Mouse (Mus musculus): ENCODE data around the gene Rom1. TPM values are rescaled to one million over a fixed set of nuclear protein-coding genes. Genes with fewer than 3 reads are reported as not detected.
"Not testable (repeated sequence)": the region's sequence is repeated elsewhere in the genome, so short reads cannot be mapped to it uniquely, and the experiment has no call there.

Rom1 gene
- polyA plus RNA-seq, 1 experiment from 2014 or later, result 4.0 TPM

DNA sequence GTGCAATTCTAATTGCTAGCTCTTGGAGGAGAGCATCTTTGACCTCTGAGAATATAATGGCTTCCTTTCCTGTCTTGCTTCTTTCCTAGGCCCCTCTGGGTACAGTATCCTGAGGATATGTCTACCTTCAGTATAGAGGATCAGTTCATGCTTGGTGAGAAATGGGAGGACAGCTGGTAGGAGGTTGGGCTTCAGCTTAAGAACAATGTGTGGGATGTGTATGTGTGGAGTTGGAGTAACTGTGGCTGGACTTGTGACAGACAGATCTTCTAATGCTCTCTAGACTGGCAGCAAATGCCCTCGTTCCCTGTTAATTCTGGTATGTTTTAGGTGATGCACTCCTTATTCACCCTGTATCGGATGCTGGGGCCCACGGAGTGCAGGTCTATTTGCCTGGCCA, 14.9 kb downstream of the Rom1 start:
- Histone ChIP-seq H3K9ac (ENCODE audit: low read length) (no peak overlapping the region), H3K4me3 (ENCODE audit: low read length) (no peak overlapping the region), H3K27ac (ENCODE audit: low read length) (no peak overlapping the region), H3K4me2 (ENCODE audit: low read depth, low read length) (no peak overlapping the region), H3K36me3 (ENCODE audit: control insufficient read depth, insufficient read depth, low read length) (peaks cover 68% of the 10 kb centered on the region), H3K4me1 (replicated peaks; ENCODE audit: control insufficient read depth, insufficient read depth, low read length) (no peaks in the 10 kb centered on the region), H3K27me3 (ENCODE audit: control insufficient read depth, insufficient read depth, low read depth, low read length) (no peaks in the 10 kb centered on the region), H3K9me3 (ENCODE audit: control insufficient read depth, low read length) (no peaks in the 10 kb centered on the region)
- WGBS, result 92% methylated on average over 3 of the region's 3 CpGs
- ATAC-seq (ENCODE audit: low read depth), result no peak

DNA sequence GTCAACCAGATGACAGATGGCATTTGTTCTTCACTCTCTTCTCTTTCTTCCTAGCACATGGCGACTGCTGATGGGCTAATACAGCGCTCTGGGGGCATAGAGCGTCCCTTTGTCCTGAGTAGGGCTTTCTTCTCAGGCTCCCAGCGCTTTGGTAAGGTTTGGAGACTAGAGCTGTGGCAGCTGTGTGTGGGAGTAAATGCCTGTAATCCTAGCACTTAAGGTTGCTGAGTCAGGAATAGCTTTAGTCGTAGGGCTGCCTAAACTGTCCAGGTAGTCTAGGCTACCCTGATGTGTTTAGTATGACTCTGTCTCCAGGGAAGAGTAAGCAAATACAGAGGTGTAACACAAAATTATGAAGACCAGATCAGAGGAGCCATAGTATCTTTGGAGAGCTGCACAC, 17.3 kb downstream of the Rom1 start:
- Histone ChIP-seq H3K27ac (ENCODE audit: low read length) (no peak overlapping the region), H3K4me3 (ENCODE audit: low read length) (no peak overlapping the region), H3K36me3 (ENCODE audit: control insufficient read depth, insufficient read depth, low read length) (peaks cover 87% of the 10 kb centered on the region), H3K4me1 (replicated peaks; ENCODE audit: control insufficient read depth, insufficient read depth, low read length) (no peaks in the 10 kb centered on the region), H3K27me3 (ENCODE audit: control insufficient read depth, insufficient read depth, low read depth, low read length) (no peaks in the 10 kb centered on the region), H3K4me2 (ENCODE audit: low read depth, low read length) (no peak overlapping the region), H3K9me3 (ENCODE audit: control insufficient read depth, low read length) (no peaks in the 10 kb centered on the region), H3K9ac (ENCODE audit: low read length) (no peak overlapping the region)
- WGBS, result 91% methylated on average over 5 of the region's 5 CpGs
- no peak for ATAC-seq (ENCODE audit: low read depth)

DNA sequence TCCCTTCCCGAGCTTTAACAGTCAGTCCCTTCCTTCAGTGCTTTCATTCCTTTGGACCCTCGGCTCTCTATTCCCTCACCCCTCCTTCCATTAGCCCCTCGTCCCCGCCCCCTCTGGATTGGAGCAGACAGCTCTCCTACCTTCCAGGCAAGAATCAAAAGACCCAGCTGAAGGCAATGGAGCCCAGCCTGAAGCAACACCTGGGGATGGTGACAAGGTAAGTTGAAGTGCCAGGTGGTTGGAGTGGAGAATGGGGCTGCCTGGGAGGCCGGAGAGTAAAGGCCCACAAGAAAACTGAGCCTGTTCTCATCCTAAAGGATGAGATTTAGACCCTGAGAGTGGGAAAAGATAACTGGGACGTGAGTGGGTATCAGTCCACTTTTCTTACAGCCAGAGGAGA, 20.6 kb downstream of the Rom1 start:
- 91% methylated on average over 6 of the region's 6 CpGs for WGBS
- Histone ChIP-seq H3K4me3 (ENCODE audit: low read length) (no peak overlapping the region), H3K9ac (ENCODE audit: low read length) (no peak overlapping the region)

DNA sequence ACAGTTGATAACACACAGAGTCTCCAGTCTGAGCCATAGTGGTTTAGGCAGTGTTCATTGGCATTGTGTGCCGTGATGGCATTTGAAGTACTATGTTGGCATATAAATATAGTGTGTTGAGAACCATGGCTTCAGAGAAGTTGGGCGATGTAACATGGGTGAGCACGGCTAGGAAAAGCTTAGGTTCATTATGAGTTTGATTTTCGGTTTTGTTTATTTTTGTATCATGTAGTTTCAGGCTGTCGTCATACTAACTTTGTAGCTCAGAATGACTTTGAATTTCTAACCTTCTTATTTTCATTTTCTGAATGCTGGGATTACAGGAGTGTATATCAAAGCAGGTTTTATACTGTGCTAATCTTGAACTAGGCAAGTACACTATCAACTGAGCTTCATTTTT, 25.7 kb downstream of the Rom1 start:
- H3K4me3 ChIP-seq (ENCODE audit: low read length), result no peak overlapping the region
- no peak for ATAC-seq (ENCODE audit: low read depth)
- WGBS, result 92% methylated on average over 5 of the region's 5 CpGs
- H3K4me2 ChIP-seq (ENCODE audit: low read depth, low read length), result no peak overlapping the region
- H3K27me3 ChIP-seq (ENCODE audit: control insufficient read depth, insufficient read depth, low read depth, low read length), result no peaks in the 10 kb centered on the region
- no peak overlapping the region for H3K27ac ChIP-seq (ENCODE audit: low read length)
- H3K9ac ChIP-seq (ENCODE audit: low read length), result no peak overlapping the region
- H3K4me1 ChIP-seq (replicated peaks; ENCODE audit: control insufficient read depth, insufficient read depth, low read length), result peaks cover 9% of the 10 kb centered on the region
- no peaks in the 10 kb centered on the region for H3K9me3 ChIP-seq (ENCODE audit: control insufficient read depth, low read length)
- peaks cover 50% of the 10 kb centered on the region for H3K36me3 ChIP-seq (ENCODE audit: control insufficient read depth, insufficient read depth, low read length)

More for the DNA sequence above, 20.6 kb downstream of the Rom1 start:
- Histone ChIP-seq H3K27ac (ENCODE audit: low read length) (no peak overlapping the region), H3K9me3 (ENCODE audit: control insufficient read depth, low read length) (no peaks in the 10 kb centered on the region), H3K27me3 (ENCODE audit: control insufficient read depth, insufficient read depth, low read depth, low read length) (no peaks in the 10 kb centered on the region), H3K4me1 (replicated peaks; ENCODE audit: control insufficient read depth, insufficient read depth, low read length) (no peaks in the 10 kb centered on the region), H3K4me2 (ENCODE audit: low read depth, low read length) (no peak overlapping the region), H3K36me3 (ENCODE audit: control insufficient read depth, insufficient read depth, low read length) (peaks cover 81% of the 10 kb centered on the region)
- no peak for ATAC-seq (ENCODE audit: low read depth)

DNA sequence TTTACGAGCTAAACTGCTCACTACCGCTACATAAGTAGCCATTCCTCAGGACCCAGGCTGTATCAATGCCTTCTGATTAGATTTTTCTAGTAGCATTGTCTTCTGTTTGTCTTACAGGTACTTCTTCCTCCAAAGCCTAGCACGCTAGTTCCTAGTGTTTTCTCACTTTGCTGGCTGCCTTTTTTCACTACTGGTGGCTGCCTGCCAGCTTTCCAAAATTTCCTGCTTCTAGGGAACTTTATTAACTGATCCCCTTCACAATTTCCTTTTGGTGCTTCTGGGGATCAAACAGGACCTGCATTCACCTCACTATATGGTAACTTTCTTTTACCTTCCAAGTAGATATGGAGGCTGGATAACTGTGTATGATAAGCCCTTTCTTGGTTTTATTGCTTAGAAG, 30.1 kb downstream of the Rom1 start:
- Histone ChIP-seq H3K27ac (ENCODE audit: low read length) (no peak overlapping the region), H3K9me3 (ENCODE audit: control insufficient read depth, low read length) (no peaks in the 10 kb centered on the region), H3K36me3 (ENCODE audit: control insufficient read depth, insufficient read depth, low read length) (peaks cover 18% of the 10 kb centered on the region), H3K4me3 (ENCODE audit: low read length) (peak overlapping the region; percentile 90), H3K9ac (ENCODE audit: low read length) (peak overlapping the region; percentile 94), H3K4me1 (replicated peaks; ENCODE audit: control insufficient read depth, insufficient read depth, low read length) (peaks cover 18% of the 10 kb centered on the region), H3K27me3 (ENCODE audit: control insufficient read depth, insufficient read depth, low read depth, low read length) (no peaks in the 10 kb centered on the region), H3K4me2 (ENCODE audit: low read depth, low read length) (peak overlapping the region; percentile 56)
- no peak for ATAC-seq (ENCODE audit: low read depth)
- WGBS, result 26% methylated on average over 3 of the region's 3 CpGs

DNA sequence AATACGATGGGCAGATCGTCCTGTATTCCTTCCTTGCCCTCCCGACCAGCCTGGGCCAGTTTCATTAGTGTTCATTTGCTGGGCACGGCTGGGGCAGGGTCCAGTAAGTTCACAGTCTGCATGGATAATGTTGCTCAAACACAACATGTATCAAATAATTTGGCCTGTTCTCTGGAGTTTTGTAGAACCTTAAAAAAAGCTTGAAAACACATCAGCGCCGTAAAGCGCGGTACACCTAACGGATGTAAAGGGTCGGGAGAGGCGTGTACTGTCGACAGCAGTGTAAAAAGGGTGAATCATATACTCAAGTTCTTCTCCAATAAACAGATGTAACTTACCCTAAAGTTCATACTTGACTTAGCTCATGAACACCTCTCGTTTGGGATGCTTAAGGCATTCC, 30.6 kb downstream of the Rom1 start:
- Histone ChIP-seq H3K4me1 (replicated peaks; ENCODE audit: control insufficient read depth, insufficient read depth, low read length) (peaks cover 22% of the 10 kb centered on the region), H3K27me3 (ENCODE audit: control insufficient read depth, insufficient read depth, low read depth, low read length) (no peaks in the 10 kb centered on the region), H3K36me3 (ENCODE audit: control insufficient read depth, insufficient read depth, low read length) (peaks cover 15% of the 10 kb centered on the region), H3K9me3 (ENCODE audit: control insufficient read depth, low read length) (no peaks in the 10 kb centered on the region), H3K9ac (ENCODE audit: low read length) (peak overlapping the region; percentile 94), H3K4me2 (ENCODE audit: low read depth, low read length) (peak overlapping the region; percentile 56), H3K4me3 (ENCODE audit: low read length) (peak overlapping the region; percentile 90), H3K27ac (ENCODE audit: low read length) (peak overlapping the region; percentile 88)
- ATAC-seq (ENCODE audit: low read depth), result no peak
- 6% methylated on average over 13 of the region's 13 CpGs for WGBS

DNA sequence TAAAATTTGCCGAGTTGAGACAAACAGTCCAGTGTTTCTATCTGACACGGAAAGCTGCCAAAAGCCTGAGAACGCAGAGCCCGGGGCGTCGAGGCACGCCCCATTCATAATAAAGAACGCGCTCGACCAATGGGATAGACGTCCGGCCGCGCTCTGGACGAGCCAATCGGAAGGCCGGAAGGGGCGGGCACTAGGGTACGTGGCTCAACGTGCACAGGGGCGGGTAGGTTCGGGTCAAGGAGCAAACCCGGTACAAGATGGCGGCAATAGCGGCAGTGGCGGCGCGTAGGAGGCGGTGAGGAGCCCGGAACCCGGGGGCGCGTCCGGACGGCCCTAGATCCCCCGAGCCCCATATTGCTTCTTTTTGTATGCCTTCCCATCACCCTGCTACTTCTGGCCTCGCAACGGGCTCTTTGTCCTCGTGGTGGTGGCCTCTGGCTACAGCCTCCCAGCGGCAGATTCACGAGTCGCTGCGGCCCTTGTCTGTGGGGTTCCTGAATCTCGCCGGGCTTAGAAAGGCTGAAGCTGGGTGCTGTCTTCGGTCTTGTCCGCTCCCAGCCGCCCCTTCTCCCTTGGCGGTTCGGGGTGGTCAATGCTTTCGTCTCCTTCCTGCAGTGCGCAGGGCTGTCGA, 31.2 kb downstream of the Rom1 start, which contains the start of gene Ganab:
Gene Ganab (plus strand): TSS at position 207 of the 631 bp plus-strand sequence.
- ATAC-seq (ENCODE audit: low read depth), result peak; percentile 99
- H3K9me3 ChIP-seq (ENCODE audit: control insufficient read depth, low read length), result no peaks in the 10 kb centered on the region
- WGBS, result under 1% methylated on average over 53 of the region's 53 CpGs
- H3K4me1 ChIP-seq (replicated peaks; ENCODE audit: control insufficient read depth, insufficient read depth, low read length), result peaks cover 24% of the 10 kb centered on the region
- H3K4me2 ChIP-seq (ENCODE audit: low read depth, low read length), result peak within 1 kb of the TSS; percentile 60
- H3K4me3 ChIP-seq (ENCODE audit: low read length), result peak within 1 kb of the TSS; percentile 90
- H3K27me3 ChIP-seq (ENCODE audit: control insufficient read depth, insufficient read depth, low read depth, low read length), result no peaks in the 10 kb centered on the region
- H3K9ac ChIP-seq (ENCODE audit: low read length), result peak within 1 kb of the TSS; percentile 94
- peak within 1 kb of the TSS; percentile 88 for H3K27ac ChIP-seq (ENCODE audit: low read length)
- peaks cover 11% of the 10 kb centered on the region for H3K36me3 ChIP-seq (ENCODE audit: control insufficient read depth, insufficient read depth, low read length)

DNA sequence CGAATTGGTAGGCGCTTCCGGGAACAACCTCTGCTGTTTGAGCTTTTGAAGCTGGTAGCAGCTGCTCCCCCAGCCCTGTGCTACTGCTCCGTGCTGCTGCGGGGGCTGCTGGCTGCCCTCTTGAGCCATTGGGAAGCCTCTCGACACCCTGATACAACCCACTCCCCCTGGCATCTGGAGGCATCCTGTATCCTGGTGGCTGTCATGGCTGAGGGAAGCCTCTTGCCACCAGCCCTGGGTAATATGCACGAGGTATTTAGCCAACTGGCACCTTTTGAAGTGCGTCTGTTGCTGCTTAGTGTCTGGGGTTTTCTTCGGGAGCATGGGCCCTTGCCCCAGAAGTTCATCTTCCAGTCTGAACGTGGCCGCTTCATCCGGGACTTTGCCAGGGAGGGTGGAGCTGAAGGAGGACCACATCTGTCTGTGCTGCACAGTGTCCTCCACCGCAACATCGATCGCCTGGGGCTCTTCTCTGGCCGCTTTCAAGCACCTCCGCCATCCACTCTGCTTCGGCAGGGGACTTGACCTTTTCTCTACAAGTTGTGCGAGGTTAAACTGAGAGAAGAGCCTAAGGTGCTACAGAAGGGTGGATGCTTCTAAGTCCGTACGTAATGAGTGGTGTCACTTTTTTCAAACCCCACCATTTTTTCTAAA, 31.8 kb downstream of the Rom1 start:
- peak overlapping the region; percentile 87 for H3K27ac ChIP-seq (ENCODE audit: low read length)
- not testable (repeated sequence) for H3K27me3 ChIP-seq (ENCODE audit: control insufficient read depth, insufficient read depth, low read depth, low read length); H3K9me3 ChIP-seq (ENCODE audit: control insufficient read depth, low read length); H3K36me3 ChIP-seq (ENCODE audit: control insufficient read depth, insufficient read depth, low read length)
- H3K9ac ChIP-seq (ENCODE audit: low read length), result peak overlapping the region; percentile 69
- peak; percentile 49 for ATAC-seq (ENCODE audit: low read depth)
- H3K4me3 ChIP-seq (ENCODE audit: low read length), result peak overlapping the region; percentile 90
- WGBS, result 13% methylated on average over 21 of the region's 21 CpGs
- H3K4me2 ChIP-seq (ENCODE audit: low read depth, low read length), result peak overlapping the region; percentile 60
- peaks cover 24% of the 10 kb centered on the region for H3K4me1 ChIP-seq (replicated peaks; ENCODE audit: control insufficient read depth, insufficient read depth, low read length)

DNA sequence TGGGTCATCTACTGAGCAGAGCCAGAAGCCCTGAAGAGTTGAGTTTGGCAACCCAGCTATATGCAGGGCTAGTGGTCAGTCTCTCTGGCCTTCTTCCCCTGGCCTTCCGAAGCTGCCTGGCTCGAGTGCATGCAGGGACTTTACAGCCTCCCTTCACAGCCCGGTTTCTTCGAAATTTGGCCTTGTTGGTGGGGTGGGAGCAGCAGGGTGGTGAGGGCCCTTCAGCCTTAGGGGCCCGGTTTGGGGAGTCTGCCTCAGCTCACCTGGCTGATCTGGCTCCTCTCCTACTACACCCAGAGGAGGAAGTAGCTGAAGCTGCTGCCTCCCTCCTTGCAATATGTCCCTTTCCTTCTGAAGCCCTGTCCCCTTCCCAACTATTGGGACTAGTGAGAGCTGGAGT, 32.9 kb downstream of the Rom1 start:
- not testable (repeated sequence) for H3K36me3 ChIP-seq (ENCODE audit: control insufficient read depth, insufficient read depth, low read length); H3K9ac ChIP-seq (ENCODE audit: low read length); H3K4me3 ChIP-seq (ENCODE audit: low read length); H3K9me3 ChIP-seq (ENCODE audit: control insufficient read depth, low read length); H3K27me3 ChIP-seq (ENCODE audit: control insufficient read depth, insufficient read depth, low read depth, low read length); ATAC-seq (ENCODE audit: low read depth); H3K4me2 ChIP-seq (ENCODE audit: low read depth, low read length); H3K27ac ChIP-seq (ENCODE audit: low read length)
- peaks cover 24% of the 10 kb centered on the region for H3K4me1 ChIP-seq (replicated peaks; ENCODE audit: control insufficient read depth, insufficient read depth, low read length)
- 86% methylated on average over 5 of the region's 5 CpGs for WGBS

Measured in lung, embryonic 16.5 days (tissue).